Mouse (Mus musculus): Measurements from ENCODE around the gene Mrap2.

GRCm38 (mm10) chr9:87197277-87197676, 53.2 kb downstream of the Mrap2 start:
- TF ChIP-seq POLR2A (IDR thresholded peaks at IDR 0.05; ENCODE audit: low read depth, low read length) (no peak), CTCF (IDR thresholded peaks at IDR 0.05; ENCODE audit: borderline replicate concordance, insufficient read depth, low read length) (no peak)

All from embryonic fibroblast, embryonic 13.5 days (primary cell).